Mouse (Mus musculus): Measurements from ENCODE around the gene Ppfia1.

DNA sequence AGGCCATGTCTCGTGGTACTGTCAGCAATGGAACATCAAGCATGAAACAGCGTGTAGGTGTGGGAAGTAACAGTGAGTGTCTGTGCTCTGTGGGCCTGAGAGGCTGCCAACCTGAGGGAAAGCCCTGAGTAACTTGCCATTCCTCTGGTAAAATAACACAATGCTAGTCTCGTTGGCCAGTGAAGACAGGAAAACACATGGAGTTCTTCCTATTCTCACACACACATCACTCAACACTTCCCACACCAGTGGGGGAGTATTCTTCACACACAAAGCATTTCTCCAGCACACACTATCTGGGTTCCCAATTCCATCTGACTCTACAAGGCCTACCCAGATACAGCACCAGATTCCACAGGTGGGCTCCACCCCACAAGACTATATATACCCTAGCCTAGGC is 23.7 kb downstream of the Ppfia1 start:
- TF ChIP-seq CTCF (IDR thresholded peaks at IDR 0.05; ENCODE audit: low read depth) (no peak), EP300 (IDR thresholded peaks at IDR 0.05; ENCODE audit: low read depth) (no peak)

Data from heart, postnatal 0 days (tissue).